Mouse (Mus musculus) ovary, postnatal 14 days (tissue): ENCODE measurements around the gene Ttc7.

Experiments used
- DNase-seq: peaks from one replicate; pipeline ENCODE4 v3.0.0; 2022; ENCODE audit warnings: low spot score

Ttc7 gene

GRCm38 (mm10) chr17:87337683-87338082 is 55.0 kb downstream of the Ttc7 start:
- DNase-seq: no peak

DNA sequence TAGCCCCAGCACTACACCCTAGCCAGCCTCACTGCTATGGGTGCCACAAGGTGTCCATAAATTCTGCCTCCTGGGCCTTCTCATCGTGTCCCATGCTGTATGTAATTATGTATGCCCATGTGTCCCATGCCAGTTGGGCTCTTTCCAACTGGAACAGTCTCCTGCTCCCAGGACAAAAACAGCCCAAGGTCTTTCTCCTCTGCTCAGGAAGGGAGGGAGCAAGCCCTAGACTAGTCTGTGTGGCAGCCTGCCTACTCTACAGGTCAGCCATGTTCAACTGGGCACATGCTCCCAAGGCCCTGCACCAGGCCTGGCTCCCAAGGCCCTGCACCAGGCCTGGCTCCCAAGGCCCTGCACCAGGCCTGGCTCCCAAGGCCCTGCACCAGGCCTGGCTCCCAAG is 56.4 kb downstream of the Ttc7 start:
- DNase-seq: no peak

DNA sequence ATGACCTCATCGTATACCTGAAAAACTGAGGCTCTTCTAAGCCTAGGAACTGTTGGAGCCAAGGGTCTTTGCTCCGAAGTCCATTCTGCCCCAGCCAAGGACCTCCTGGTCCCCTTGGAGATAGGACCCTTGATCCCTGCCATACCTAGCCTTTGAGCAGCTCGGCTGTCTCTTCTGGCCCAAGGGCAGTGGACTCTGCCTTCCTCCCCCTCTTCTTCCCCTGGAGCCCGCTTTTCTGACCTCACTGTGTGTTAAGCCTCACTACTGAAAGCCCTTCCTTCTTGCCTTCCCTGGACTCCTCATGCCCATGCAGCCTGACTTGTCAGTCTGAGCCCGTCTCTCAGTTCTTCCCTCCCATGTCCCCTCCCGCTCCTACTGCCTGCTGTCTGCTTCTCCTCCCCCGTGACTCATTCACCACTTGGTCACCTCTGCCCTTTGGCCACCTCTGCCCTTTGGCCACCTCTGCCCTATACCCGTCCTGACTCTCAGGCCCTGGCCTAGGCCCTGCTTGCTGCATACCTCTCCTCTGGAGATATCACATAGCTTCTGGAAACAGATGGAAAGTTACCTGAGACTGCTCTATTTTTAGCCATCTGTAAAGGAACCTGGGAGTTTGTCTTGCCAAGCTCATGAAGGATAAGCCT is 60.5 kb downstream of the Ttc7 start:
- no peak for DNase-seq

DNA sequence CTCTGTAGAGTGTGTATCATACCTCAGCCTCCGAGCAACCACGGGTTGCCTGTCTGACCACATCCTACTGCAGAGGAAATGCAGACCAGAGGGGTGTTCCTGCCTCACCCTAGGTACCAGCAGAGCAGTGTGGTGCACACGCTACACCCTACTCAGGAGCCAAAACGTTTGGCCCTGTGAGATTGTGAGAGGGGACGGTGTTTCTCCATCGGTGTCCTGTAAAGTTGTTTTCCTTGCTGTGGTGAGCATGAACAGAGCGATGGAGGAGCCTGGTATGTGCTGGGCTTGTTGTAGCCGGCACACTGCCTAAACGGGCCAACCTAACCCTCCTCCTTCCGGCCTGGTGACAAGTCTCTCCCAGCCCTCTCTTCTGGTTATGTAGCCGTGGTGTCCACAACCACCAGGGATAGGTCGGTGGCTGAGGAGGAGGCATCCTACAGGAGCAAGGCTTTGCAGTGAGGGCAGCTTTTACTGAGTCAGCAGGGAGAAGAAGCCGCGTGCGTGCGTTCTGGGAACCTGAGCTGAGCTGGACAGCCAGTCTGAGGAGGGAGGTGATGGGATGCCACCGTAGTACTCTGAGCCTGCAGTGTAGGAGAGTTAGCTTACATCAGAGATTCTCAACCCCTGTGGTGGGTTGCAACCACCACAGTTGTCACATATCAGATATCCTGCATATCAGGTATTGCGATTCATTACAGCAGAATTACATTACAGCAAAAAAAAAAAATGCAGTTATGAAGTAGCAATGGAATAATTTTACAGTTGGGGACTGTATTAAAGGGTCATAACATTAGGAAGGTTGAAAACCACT is 62.0 kb downstream of the Ttc7 start:
- no peak for DNase-seq

DNA sequence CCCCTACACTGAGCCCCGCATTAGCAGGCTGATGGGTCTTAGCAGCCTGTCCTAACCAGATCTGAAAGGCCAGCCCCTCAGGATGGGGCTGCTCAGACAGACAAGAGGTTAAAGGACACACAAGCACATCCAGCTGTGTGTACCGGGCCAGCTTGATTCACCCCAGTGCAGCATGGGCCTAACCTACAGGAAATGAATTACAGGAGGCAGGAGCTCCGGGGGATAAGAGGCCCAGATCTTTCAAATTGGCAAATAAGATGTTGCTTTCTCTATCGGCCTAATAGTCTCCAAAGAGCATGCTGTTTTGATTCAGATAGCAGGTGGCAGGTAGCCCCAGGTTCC is 62.5 kb downstream of the Ttc7 start:
- DNase-seq: no peak

DNA sequence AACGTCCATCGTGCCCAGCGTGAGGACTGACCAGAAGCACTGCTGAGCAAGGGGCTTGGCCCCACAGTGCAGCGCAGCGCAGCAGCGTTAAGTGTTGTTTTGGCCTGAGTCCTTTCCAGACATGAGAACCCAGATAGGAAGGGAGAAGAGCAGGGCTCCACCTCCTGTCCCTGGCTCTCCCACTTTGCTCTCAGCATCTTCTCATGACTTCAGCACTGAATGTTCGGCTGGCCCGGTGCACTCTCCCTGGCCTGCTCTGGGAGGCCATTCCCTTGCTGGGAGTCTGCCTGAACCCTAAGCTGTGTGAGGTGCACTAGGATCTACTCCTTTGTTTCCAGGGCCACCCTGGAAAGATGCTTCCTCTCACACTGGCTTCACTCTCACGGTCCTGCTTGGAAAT is 65.7 kb downstream of the Ttc7 start:
- DNase-seq: no peak

DNA sequence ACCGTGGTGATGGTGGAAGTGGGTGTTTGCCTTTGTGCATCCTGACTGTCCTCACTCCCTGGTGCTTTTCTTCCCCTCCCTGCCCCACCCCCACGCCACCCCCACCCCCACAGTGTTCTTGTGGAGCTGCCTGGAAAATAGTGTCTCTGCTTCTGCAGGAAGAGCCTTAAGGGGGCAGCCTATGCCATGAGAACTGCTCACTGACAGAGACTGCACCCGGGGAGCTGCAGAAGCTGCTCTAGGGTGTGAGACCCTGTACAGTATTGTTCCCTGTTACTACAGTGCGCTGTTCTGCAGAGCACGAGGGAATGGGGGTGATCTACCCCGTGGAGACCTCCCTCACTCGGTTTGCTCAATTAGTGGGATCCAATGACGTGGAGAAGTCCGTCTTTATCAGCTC is 66.4 kb downstream of the Ttc7 start:
- DNase-seq: no peak

GRCm38 (mm10) chr17:87349575-87349974 is 66.9 kb downstream of the Ttc7 start:
- no peak for DNase-seq

DNA sequence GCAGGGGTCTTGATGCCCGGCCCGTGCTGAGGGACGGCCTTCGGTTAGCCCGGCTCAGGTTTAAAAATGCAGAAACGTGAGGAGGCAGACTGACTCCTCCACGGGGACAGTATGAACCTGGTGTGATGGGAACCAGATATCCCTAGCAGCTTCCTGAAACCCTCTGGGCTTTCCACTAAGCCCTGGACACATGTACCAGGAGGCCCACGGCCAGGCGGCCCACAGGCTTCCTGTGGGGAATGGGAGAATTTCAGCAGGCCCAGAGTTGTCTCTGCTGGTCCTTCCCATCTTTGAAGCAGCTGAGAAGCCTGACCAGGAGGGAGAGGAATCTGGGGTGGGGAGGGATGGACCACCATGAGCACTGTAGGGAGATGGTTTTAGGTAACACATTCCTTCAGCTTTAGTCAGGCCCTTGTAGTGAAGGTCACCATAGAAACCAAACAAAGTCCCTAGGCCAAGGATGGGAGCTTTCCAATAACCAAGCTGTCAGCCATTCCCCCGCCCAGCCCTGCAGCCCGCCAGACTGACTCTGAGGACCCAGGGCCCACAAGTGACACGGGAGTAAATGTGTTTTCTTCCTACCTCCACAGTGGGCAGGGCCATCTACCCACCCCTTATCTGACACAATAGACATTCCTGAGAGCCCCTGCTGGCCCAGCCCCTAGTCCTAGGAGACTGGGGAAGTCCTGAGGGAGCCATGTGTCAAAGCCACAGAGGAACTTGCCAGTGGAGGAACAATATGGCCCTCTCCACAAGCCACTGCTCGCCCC is 68.0 kb downstream of the Ttc7 start:
- DNase-seq: no peak

DNA sequence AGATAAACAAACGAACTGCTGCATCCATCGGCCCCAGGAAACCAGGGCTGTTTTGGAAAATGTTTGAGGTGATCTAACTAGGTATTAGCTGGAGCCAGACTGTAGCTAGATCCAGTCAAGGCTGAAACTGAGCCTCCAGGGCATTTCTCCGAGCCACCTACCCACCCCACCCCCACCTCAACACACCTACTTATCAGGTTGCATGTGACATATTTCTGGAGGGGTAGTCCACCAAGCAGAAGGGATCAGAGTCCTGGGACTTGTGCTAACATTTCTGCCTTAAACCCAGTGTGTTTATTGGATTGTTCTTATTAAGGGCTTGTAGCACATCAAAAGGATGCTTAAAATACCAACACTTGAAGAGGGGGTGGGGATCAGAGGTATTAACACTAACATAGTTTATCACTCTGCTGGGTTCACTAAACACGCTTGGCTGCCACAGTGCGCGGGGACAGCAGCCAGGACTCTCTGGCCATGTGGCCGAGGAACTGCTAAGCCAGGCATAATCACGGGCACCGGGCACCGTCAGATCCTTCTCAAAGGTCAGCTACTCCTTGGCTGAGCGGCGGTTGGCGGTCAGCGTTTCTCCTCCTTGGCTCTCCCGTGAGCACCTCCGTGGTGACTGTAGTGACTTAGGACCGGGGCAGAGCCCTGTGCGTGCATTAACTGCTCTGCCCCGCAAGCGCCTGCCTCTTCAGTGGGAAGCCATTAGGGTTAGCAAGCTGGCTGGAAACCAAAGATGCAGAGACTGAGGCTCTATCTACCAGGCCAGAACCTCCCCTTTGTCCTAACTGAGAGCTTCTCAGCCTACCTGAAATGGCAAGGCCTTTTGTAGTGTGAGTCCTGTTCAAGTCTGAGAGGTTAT is 68.8 kb downstream of the Ttc7 start:
- DNase-seq: no peak

DNA sequence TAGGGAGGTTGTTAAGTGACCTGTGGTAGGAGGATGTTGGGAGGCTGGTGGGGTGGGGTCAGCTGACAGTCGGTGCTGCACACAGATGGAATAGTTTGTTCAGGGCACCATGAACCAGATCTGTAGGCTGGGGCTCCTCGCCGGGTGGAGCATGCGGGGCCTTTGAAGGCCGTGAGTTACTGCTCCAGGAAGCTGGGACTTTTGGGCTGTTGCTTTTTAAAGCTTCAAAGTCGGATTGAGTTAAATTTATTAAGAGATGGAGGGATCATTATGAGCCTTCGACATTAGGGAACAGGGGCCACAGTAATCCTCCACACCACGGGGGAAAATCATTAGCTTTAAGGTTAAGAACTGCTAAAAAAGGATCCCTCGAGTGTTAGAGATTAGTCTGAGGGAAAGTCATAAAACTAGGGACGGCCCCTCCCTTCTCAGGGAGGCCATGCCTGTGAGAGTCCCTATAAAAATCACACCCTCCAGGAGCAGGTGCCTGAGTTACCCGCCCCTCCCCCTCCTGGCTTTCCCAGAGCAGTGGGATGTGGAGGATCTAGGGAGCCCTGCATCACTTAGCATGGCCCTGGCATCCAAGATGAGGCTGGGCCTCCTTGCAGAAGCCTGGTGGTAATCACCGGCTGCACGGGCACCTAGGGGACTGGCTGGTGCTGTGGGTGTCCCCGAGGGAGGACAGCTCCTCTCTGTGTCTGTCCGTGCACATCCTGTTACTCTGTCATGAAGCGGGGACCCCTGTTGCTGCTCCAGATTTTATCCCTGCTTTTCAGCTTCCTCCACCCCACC is 69.6 kb downstream of the Ttc7 start:
- DNase-seq: no peak

- no peak for DNase-seq
Measured at GRCm38 (mm10) chr17:87352898-87353225, 70.2 kb downstream of the Ttc7 start.

- no peak for DNase-seq
Measured at GRCm38 (mm10) chr17:87353745-87354320, 71.1 kb downstream of the Ttc7 start.

DNA sequence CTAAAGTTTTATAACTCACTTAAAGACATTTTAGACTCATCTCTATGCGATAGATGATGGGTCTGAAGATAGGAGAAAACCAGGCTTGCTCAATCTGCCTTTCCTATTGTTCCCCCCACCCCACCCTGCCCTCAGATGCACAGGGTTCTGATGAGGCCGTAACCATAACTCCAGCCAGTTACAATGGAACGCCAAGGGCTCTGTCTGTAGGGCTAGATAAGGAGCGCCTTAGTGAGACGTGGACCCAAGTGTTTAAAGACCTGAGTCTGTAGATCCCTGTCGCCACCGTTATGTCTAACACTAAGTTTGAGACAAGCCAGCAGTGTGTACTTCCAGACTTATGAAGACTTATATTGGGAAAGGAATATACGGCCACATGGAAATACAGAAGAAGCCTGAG is 72.8 kb downstream of the Ttc7 start:
- no peak for DNase-seq

DNA sequence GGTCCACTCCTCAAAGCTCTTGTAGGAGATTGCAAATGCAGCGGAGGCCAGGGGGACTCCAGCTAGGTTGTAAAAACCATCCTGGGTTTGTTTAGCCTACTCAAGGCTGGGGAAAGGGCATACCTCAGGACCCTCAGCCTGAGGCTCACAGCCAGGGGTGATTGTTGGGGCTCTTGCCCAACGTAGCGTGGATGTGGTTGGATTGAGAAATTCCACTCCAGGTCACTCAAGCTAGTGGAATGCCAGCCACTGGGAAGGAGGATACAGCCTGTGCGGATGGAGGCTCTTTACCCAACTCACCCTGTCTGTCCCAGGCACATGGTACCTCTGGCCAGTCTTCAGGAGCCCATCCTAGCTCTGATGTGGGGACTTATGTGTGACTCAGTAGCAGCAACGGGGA is 73.6 kb downstream of the Ttc7 start:
- DNase-seq: no peak

DNA sequence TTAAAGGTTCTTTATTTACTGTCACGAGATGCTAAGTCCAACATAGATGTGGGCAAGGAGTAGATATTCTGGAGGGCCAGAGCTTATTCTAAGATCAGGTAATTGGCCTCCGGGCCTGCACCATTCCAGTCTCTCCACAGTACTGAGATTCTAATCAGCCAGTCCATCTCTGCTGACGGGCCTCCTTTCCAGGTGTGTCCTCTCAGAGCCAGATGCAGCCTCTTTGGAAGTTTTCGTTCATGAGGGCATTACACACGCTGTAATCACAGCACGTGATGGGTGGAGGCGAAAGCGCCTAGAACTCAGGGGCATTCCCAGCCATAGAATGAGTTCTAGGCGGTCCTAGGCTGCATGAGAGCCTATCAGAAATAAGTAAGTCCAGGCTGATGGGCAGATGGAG is 74.8 kb downstream of the Ttc7 start:
- DNase-seq: no peak

DNA sequence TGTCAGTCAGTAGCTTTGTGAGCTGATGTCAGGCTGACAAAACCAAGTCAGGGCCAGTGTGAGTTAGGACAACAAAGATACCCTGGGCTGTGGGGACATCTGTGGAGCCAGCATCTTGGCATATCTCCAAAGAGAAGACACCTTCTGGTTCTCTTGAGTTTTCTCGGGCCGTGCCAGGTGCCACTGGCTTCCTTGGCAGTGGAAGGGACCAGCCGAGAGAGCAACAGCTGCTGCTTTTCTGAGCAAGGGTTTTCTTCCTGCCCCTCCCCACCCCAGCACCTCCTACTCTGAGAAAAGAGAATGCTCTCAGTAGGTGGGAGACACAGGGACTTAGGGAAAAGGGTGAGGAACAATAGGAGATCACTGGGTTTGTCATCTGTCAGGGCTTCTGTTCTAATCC is 78.4 kb downstream of the Ttc7 start:
- DNase-seq: no peak

- DNase-seq: no peak
Measured at GRCm38 (mm10) chr17:87364108-87364507, 81.4 kb downstream of the Ttc7 start.

- DNase-seq: no peak
Measured at GRCm38 (mm10) chr17:87365268-87365667, 82.6 kb downstream of the Ttc7 start.

DNA sequence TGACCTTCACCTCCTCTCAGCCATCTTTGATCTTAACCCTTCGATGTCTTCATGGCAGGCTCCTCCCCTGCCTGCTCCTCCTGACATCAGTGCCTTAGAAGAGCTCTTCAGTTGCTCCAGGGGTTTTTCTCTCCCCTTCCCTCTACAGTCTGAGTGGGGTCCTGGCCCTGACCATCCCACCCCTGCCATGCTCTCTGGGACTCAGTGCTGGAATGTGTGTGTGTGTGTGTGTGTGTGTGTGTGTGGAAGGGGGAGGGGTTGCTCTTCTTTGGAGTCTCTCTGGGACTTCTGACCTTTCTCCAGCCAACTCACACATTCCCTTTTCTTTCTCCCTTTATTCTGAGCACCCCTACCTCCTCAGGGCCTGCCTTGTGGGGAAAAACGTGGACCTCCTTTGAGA is 83.8 kb downstream of the Ttc7 start:
- no peak for DNase-seq

DNA sequence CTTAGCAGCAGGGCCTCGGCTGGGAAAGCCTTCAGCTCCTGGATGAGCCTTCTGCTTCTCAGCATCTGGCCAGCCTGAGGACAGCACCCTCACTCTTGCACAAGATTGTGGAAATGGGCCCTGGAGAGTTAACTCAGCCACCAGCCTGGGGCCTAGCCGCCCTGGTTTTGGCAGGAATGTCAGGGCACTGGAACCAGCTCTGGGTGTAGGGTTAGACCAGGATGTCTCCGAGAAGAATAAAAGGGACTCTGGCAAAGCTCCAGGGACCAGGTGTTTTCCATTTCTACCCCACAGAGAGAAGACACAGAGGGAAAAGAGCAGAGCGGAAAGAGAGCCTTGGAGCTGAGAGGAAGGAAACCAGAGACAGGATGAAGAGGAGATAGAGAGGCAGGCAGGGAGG is 84.5 kb downstream of the Ttc7 start:
- no peak for DNase-seq
